Mouse (Mus musculus) midbrain, embryonic 16.5 days (tissue): ENCODE data around the gene Shisa5. TPM values are rescaled to one million over a fixed set of nuclear protein-coding genes. Genes with fewer than 3 reads are reported as not detected.

ENCODE experiments used
- ATAC-seq: fragments of 200-750 bp; cut with Nextera tagmentation; 2 replicates; pipeline ENCODE4 v1.8.0; 2017; ENCODE audit warnings: moderate TSS enrichment
- H3K27ac ChIP-seq: fragments of 300-500 bp; sonication (generic); 2 replicates; pipeline ENCODE4 v1.5.1; 2014; ENCODE audit warnings: mild to moderate bottlenecking, low read length, mixed read lengths
- H3K27me3 ChIP-seq: fragments of 300-500 bp; sonication (generic); 2 replicates; pipeline ENCODE4 v1.6.1; 2014; ENCODE audit warnings: low read depth, low read length, mixed read lengths; ENCODE audit not compliant: control insufficient read depth, insufficient read depth
- H3K36me3 ChIP-seq: fragments of 300-500 bp; sonication (generic); 2 replicates; pipeline ENCODE4 v1.6.1; 2014; ENCODE audit warnings: mild to moderate bottlenecking, low read length, moderate library complexity, mixed read lengths; ENCODE audit not compliant: control insufficient read depth, insufficient read depth
- H3K4me1 ChIP-seq: fragments of 300-500 bp; sonication (generic); 2 replicates; pipeline ENCODE4 v1.6.1; 2014; ENCODE audit warnings: mild to moderate bottlenecking, low read length, mixed read lengths; ENCODE audit not compliant: control insufficient read depth, insufficient read depth
- H3K4me2 ChIP-seq: fragments of 300-500 bp; sonication (generic); 2 replicates; pipeline ENCODE4 v1.6.1; 2014; ENCODE audit warnings: mild to moderate bottlenecking, low read length, mixed read lengths
- H3K4me3 ChIP-seq: fragments of 300-500 bp; sonication (generic); 2 replicates; pipeline ENCODE4 v1.5.1; 2014; ENCODE audit warnings: low read depth, mild to moderate bottlenecking, low read length, moderate library complexity, mixed read lengths
- H3K9ac ChIP-seq: fragments of 300-500 bp; sonication (generic); 2 replicates; pipeline ENCODE4 v1.6.1; 2014; ENCODE audit warnings: low read depth, low read length, mixed read lengths
- H3K9me3 ChIP-seq: fragments of 300-500 bp; sonication (generic); replicated peaks from 2 replicates; pipeline ENCODE4 v1.6.1; 2014; ENCODE audit warnings: mild to moderate bottlenecking, low read length, mixed read lengths; ENCODE audit not compliant: control insufficient read depth, poor library complexity, severe bottlenecking
- WGBS: fragments of 180-500 bp; shearing (Covaris S2); extraction: QIAGEN DNeasy Blood & Tissue Kit; methylation state at CpG from one replicate; pipeline ENCODE4 v1.1.7; 2014; 5-methylcytosine and 5-hydroxymethylcytosine counted together
- polyA plus RNA-seq: library from polyadenylated mRNA; unstranded; fragments of >200 nt; fragmentation: Nextera tagmentation; extraction: Ambion mirVana; gene quantifications from 2 replicates; pipeline ENCODE4 v1.2.1, GENCODE M21; 2015

Shisa5 gene
- polyA plus RNA-seq, 1 experiment from 2014 or later: 68.9 TPM

- Histone ChIP-seq H3K4me1 (peaks cover 4% of the 10 kb centered on the region; the same call in 1 of the 2 replicates), H3K36me3 (peaks cover 29% of the 10 kb centered on the region), H3K9ac (no peak overlapping the region), H3K4me2 (no peak overlapping the region), H3K27ac (peak overlapping the region; percentile 15; the same call in 1 of the 2 replicates), H3K9me3 (no peaks in the 10 kb centered on the region), H3K27me3 (no peaks in the 10 kb centered on the region), H3K4me3 (no peak overlapping the region)
- ATAC-seq: 0 out of 2 replicates have a peak, but pooled peaks have one; percentile 33
- 76% methylated on average over 12 of the region's 12 CpGs for WGBS
Measured at GRCm38 (mm10) chr9:109105011-109105410, 66.6 kb downstream of the Shisa5 start.

GRCm38 (mm10) chr9:109105648-109106047 is 67.3 kb downstream of the Shisa5 start:
- Histone ChIP-seq H3K4me1 (peaks cover 4% of the 10 kb centered on the region; the same call in 1 of the 2 replicates), H3K4me2 (no peak overlapping the region), H3K9ac (no peak overlapping the region), H3K4me3 (no peak overlapping the region), H3K36me3 (peaks cover 35% of the 10 kb centered on the region), H3K9me3 (no peaks in the 10 kb centered on the region), H3K27me3 (no peaks in the 10 kb centered on the region), H3K27ac (no peak overlapping the region)
- ATAC-seq: no peak
- 96% methylated on average over 12 of the region's 12 CpGs for WGBS

GRCm38 (mm10) chr9:109107341-109107740 is 69.0 kb downstream of the Shisa5 start:
- Histone ChIP-seq H3K4me1 (peaks cover 4% of the 10 kb centered on the region; the same call in 1 of the 2 replicates), H3K4me3 (no peak overlapping the region), H3K36me3 (peaks cover 45% of the 10 kb centered on the region), H3K4me2 (no peak overlapping the region), H3K9me3 (no peaks in the 10 kb centered on the region), H3K27ac (no peak overlapping the region), H3K9ac (no peak overlapping the region), H3K27me3 (no peaks in the 10 kb centered on the region)
- WGBS: 80% methylated on average over 5 of the region's 6 CpGs
- ATAC-seq: no peak

Other genes with a start within 250 kb of the Shisa5 start
- 33.2 and 51.7 TPM in 2 replicates for gene Nckipsd, start 230.2 kb upstream of the Shisa5 start, polyA plus RNA-seq
- gene Celsr3, start 212.2 kb upstream of the Shisa5 start, polyA plus RNA-seq: 12.7 and 16.4 TPM in 2 replicates
- 17.5 and 19.0 TPM in 2 replicates for gene Slc26a6, start 185.3 kb upstream of the Shisa5 start, polyA plus RNA-seq
- not detected in 2 replicates for gene Tmem89, start 123.9 kb upstream of the Shisa5 start, polyA plus RNA-seq
- gene Uqcrc1, start 101.9 kb upstream of the Shisa5 start, polyA plus RNA-seq: 417 and 452 TPM in 2 replicates
- gene Col7a1, start 85.0 kb upstream of the Shisa5 start, polyA plus RNA-seq: 1.1 and 1.6 TPM in 2 replicates
- not detected in 2 replicates for gene Ucn2, start 52.6 kb upstream of the Shisa5 start, polyA plus RNA-seq
- gene Pfkfb4, start 46.8 kb upstream of the Shisa5 start, polyA plus RNA-seq: 31.5 and 31.9 TPM in 2 replicates
- 12.1 and 13.7 TPM in 2 replicates for gene Trex1, start 21.2 kb downstream of the Shisa5 start, polyA plus RNA-seq
- 31.5 and 34.1 TPM in 2 replicates for gene Atrip, start 35.6 kb downstream of the Shisa5 start, polyA plus RNA-seq
- gene Ccdc51, start 43.9 kb downstream of the Shisa5 start, polyA plus RNA-seq: 12.5 and 13.1 TPM in 2 replicates
- 674 and 688 TPM in 2 replicates for gene Tma7, start 44.0 kb downstream of the Shisa5 start, polyA plus RNA-seq
- 17.9 and 19.1 TPM in 2 replicates for gene Plxnb1, start 56.8 kb downstream of the Shisa5 start, polyA plus RNA-seq
- not detected in 2 replicates for gene Fbxw21, start 123.5 kb downstream of the Shisa5 start, polyA plus RNA-seq
- not detected in 2 replicates for gene Fbxw13, start 157.4 kb downstream of the Shisa5 start, polyA plus RNA-seq
- not detected in 2 replicates for gene Fbxw20, start 196.2 kb downstream of the Shisa5 start, polyA plus RNA-seq
- not detected in 2 replicates for gene Fbxw14, start 249.1 kb downstream of the Shisa5 start, polyA plus RNA-seq